Comparison of ENCODE assay signal across 8 mouse cellular contexts in the genomic region with DNA sequence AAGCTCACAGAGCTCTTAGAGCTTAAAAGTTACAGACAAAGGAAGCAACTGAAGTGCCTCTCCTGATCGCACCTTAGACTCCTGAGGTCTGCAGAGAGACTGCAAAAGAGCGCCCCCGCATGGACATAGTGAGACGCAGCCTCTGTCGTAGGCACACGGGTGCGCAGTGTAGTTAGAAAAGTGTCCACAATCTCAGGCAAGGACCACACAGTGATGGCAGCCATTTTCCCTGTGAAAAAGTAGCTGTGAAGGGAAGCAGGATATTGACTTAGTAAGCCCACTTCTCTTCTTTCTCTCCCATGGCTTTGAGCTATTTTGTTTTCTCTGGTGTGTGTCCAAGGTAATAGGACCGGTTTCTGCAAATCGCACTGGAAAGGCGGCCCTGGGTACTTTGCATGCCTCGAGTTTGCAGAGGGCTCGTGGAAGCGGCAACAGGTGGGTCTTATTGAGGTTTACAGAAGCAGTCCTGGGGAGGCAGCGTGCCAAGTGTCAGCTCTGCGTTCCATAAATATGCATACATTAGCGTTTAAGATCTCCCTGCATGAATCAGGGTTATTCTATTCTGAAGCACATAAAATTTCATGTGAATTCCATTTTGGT.
DNase-seq lines count a peak whose midpoint lies in the region; ATAC-seq and TF ChIP-seq lines count a peak whose summit lies in the region.

No protein-coding gene starts in this region.

- H3K36me3 ChIP-seq in heart, embryonic 13.5 days: no peaks in the 10 kb centered on the region
- no peaks in the 10 kb centered on the region for H3K36me3 ChIP-seq in heart, embryonic 12.5 days
- no peaks in the 10 kb centered on the region for H3K36me3 ChIP-seq in E14TG2a.4 (ENCODE audit: insufficient read depth, low read length)

- H3K27ac ChIP-seq in heart, embryonic 13.5 days (replicated peaks): no peak overlapping the region
- no peak overlapping the region for H3K27ac ChIP-seq in heart, embryonic 12.5 days (ENCODE audit: poor library complexity, severe bottlenecking)

- ATAC-seq in heart, embryonic 13.5 days (ENCODE audit: extremely low read depth, insufficient number of reproducible peaks, low FRiP score, low TSS enrichment): no peak
- ATAC-seq in heart, embryonic 12.5 days (ENCODE audit: insufficient number of reproducible peaks, low FRiP score): no peak

- WGBS in heart, embryonic 13.5 days: 33% methylated on average over 16 of the region's 16 CpGs
- WGBS in heart, embryonic 12.5 days: 34% methylated on average over 16 of the region's 16 CpGs

- peak; percentile 79 for TF ChIP-seq CTCF in E14TG2a.4 (conservative IDR thresholded peaks at IDR 0.05; ENCODE audit: low read length)

- no peak overlapping the region for H3K9ac ChIP-seq in heart, embryonic 13.5 days
- H3K9ac ChIP-seq in heart, embryonic 12.5 days: no peak overlapping the region

- DNase-seq in adrenal gland, postnatal 14 days: peak; percentile 72
- peak; percentile 6 to 30 for DNase-seq in kidney, adult 8-10 months
- DNase-seq in lung, postnatal 36 days: peak; percentile 78
- no peak for DNase-seq in B cell, adult 2 months
- no peak for DNase-seq in natural killer cell, adult 2 months (ENCODE audit: low spot score in 2 of 2)

- H3K4me2 ChIP-seq in heart, embryonic 13.5 days: peak overlapping the region; percentile 16
- H3K4me2 ChIP-seq in heart, embryonic 12.5 days: no peak overlapping the region

- no peak overlapping the region for H3K4me3 ChIP-seq in heart, embryonic 13.5 days
- no peak overlapping the region for H3K4me3 ChIP-seq in heart, embryonic 12.5 days
- H3K4me3 ChIP-seq in E14TG2a.4 (replicated peaks; ENCODE audit: low read length): no peak overlapping the region

- peaks cover 14% of the 10 kb centered on the region; the same call in 1 of the 2 replicates for H3K27me3 ChIP-seq in heart, embryonic 13.5 days (replicated peaks)
- 0 out of 2 replicates have a peak, but pooled peaks cover 9% of the 10 kb centered on the region for H3K27me3 ChIP-seq in heart, embryonic 12.5 days (replicated peaks)
- peaks cover 35% of the 10 kb centered on the region for H3K27me3 ChIP-seq in E14TG2a.4 (ENCODE audit: insufficient read depth, low read length)

- H3K9me3 ChIP-seq in heart, embryonic 13.5 days: no peaks in the 10 kb centered on the region
- H3K9me3 ChIP-seq in heart, embryonic 12.5 days (replicated peaks): no peaks in the 10 kb centered on the region
- 0 out of 2 replicates have a peak, but pooled peaks cover 4% of the 10 kb centered on the region for H3K9me3 ChIP-seq in E14TG2a.4 (ENCODE audit: low read length)

- 0 out of 2 replicates have a peak, but pooled peaks cover 5% of the 10 kb centered on the region for H3K4me1 ChIP-seq in heart, embryonic 13.5 days
- no peaks in the 10 kb centered on the region for H3K4me1 ChIP-seq in heart, embryonic 12.5 days (replicated peaks)
- H3K4me1 ChIP-seq in E14TG2a.4 (replicated peaks; ENCODE audit: low read depth, low read length): 0 out of 2 replicates have a peak, but pooled peaks cover 3% of the 10 kb centered on the region

Comparison
In these comparisons a context has a peak if more than half of its experiments do, and no peak if none do; other contexts are left out.
1. DNase-seq: peak in adrenal gland, postnatal 14 days (single experiment), kidney, adult 8-10 months (2 of 2) and lung, postnatal 36 days (single experiment); none in B cell, adult 2 months (0 of 2) and natural killer cell, adult 2 months (0 of 2).